Mouse (Mus musculus) brain, embryonic 14.5 days (tissue): ENCODE data around the gene Atg7.

Source experiments
- CTCF ChIP-seq: fragments of 200-500 bp; IDR thresholded peaks from 2 replicates; pipeline ENCODE4 v1.5.1; 2012; ENCODE audit warnings: inconsistent platforms, mild to moderate bottlenecking, moderate library complexity, borderline replicate concordance; ENCODE audit not compliant: insufficient read depth, insufficient read length; ENCODE audit errors: extremely low read depth
- POLR2A ChIP-seq: fragments of 200-500 bp; IDR thresholded peaks from 2 replicates; pipeline ENCODE4 v1.6.1; 2012; ENCODE audit warnings: mild to moderate bottlenecking, inconsistent platforms, borderline replicate concordance; ENCODE audit not compliant: poor library complexity, insufficient read depth, insufficient read length, severe bottlenecking; ENCODE audit errors: extremely low read depth

- TF ChIP-seq POLR2A (no peak), CTCF (no peak)
These were observed 49.8 kb downstream of the Atg7 start for GRCm38 (mm10) chr6:114692691-114693090.
